Mouse (Mus musculus) brown adipose tissue, adult 24 weeks (tissue): ENCODE results near the gene Fbxl16. TPM values are rescaled to one million over a fixed set of nuclear protein-coding genes. Genes with fewer than 3 reads are reported as not detected.

Source experiments
- H3K27ac ChIP-seq: fragments of 200-500 bp; replicated peaks from 2 replicates; pipeline ENCODE4 v1.5.1; 2012; ENCODE audit warnings: low read depth, mild to moderate bottlenecking, low read length
- H3K4me1 ChIP-seq: fragments of 200-500 bp; 2 replicates; pipeline ENCODE4 v1.6.1; 2012; ENCODE audit warnings: low read length, mixed read lengths; ENCODE audit not compliant: control insufficient read depth, insufficient read depth, insufficient read length
- H3K4me3 ChIP-seq: fragments of 200-500 bp; 2 replicates; pipeline ENCODE4 v1.5.1; 2012; ENCODE audit warnings: low read depth, mild to moderate bottlenecking, low read length, moderate library complexity; ENCODE audit not compliant: insufficient read depth
- polyA plus RNA-seq: library from polyadenylated mRNA; stranded (reverse); fragments of >200 nt; gene quantifications from 2 replicates; pipeline ENCODE4 v1.2.4, GENCODE M21; 2012; ENCODE audit not compliant: missing spikeins, insufficient read depth, insufficient read length

Gene Fbxl16
- polyA plus RNA-seq, 1 experiment, result 0.79 TPM

- H3K4me3 ChIP-seq, result peak overlapping the region; percentile 62; the same call in 1 of the 2 replicates
- H3K27ac ChIP-seq, result peak overlapping the region; percentile 93
- 0 out of 2 replicates have a peak, but pooled peaks cover 3% of the 10 kb centered on the region for H3K4me1 ChIP-seq
Measured at GRCm38 (mm10) chr17:25865288-25865687, 56.4 kb downstream of the Fbxl16 start.

GRCm38 (mm10) chr17:25866172-25866571 lies 57.3 kb downstream of the Fbxl16 start:
- 0 out of 2 replicates have a peak, but pooled peaks cover 3% of the 10 kb centered on the region for H3K4me1 ChIP-seq
- peak overlapping the region; percentile 93 for H3K27ac ChIP-seq
- peak overlapping the region; percentile 62 for H3K4me3 ChIP-seq

GRCm38 (mm10) chr17:25867509-25867835 lies 58.6 kb downstream of the Fbxl16 start:
- Histone ChIP-seq H3K27ac (peak overlapping the region; percentile 92), H3K4me3 (peak overlapping the region; percentile 89)

GRCm38 (mm10) chr17:25867836-25868600 lies 59.1 kb downstream of the Fbxl16 start:
- Histone ChIP-seq H3K27ac (peak overlapping the region; percentile 92), H3K4me3 (peak overlapping the region; percentile 89), H3K4me1 (0 out of 2 replicates have a peak, but pooled peaks cover 3% of the 10 kb centered on the region)

More at GRCm38 (mm10) chr17:25867509-25867835, 58.6 kb downstream of the Fbxl16 start:
- 0 out of 2 replicates have a peak, but pooled peaks cover 3% of the 10 kb centered on the region for H3K4me1 ChIP-seq

GRCm38 (mm10) chr17:25868601-25869191 lies 59.8 kb downstream of the Fbxl16 start, which contains the start of gene Mcrip2:
Mcrip2 (minus strand) TSS chr17:25868764.
- peak within 1 kb of the TSS; percentile 89 for H3K4me3 ChIP-seq
- H3K27ac ChIP-seq, result peak within 1 kb of the TSS; percentile 92
- 0 out of 2 replicates have a peak, but pooled peaks cover 3% of the 10 kb centered on the region for H3K4me1 ChIP-seq

- Histone ChIP-seq H3K27ac (no peak overlapping the region), H3K4me3 (no peak overlapping the region), H3K4me1 (peaks cover 5% of the 10 kb centered on the region; the same call in 1 of the 2 replicates)
Measured at GRCm38 (mm10) chr17:25869498-25869897, 60.6 kb downstream of the Fbxl16 start.

GRCm38 (mm10) chr17:25869954-25870353 lies 61.1 kb downstream of the Fbxl16 start:
- no peak overlapping the region for H3K4me3 ChIP-seq
- H3K27ac ChIP-seq, result no peak overlapping the region
- H3K4me1 ChIP-seq, result peaks cover 5% of the 10 kb centered on the region; the same call in 1 of the 2 replicates

Other genes starting within 250 kb of the Fbxl16 start
- 0.79 TPM in 1 of 2 replicates, not detected in the other for gene Sox8, start 238.4 kb upstream of the Fbxl16 start, polyA plus RNA-seq
- gene Lmf1, start 230.0 kb upstream of the Fbxl16 start, polyA plus RNA-seq, result 24.0 and 41.1 TPM in 2 replicates
- gene Gng13, start 91.9 kb upstream of the Fbxl16 start, polyA plus RNA-seq, result not detected in 2 replicates
- 0.87 and 3.0 TPM in 2 replicates for gene Chtf18, start 81.7 kb upstream of the Fbxl16 start, polyA plus RNA-seq
- 3.0 and 3.9 TPM in 2 replicates for gene Rpusd1, start 81.4 kb upstream of the Fbxl16 start, polyA plus RNA-seq
- not detected in 2 replicates for gene Mslnl, start 73.0 kb upstream of the Fbxl16 start, polyA plus RNA-seq
- gene Msln, start 54.7 kb upstream of the Fbxl16 start, polyA plus RNA-seq, result not detected in 2 replicates
- gene Narfl, start 35.3 kb upstream of the Fbxl16 start, polyA plus RNA-seq, result 40.5 and 42.4 TPM in 2 replicates
- 5.0 and 5.9 TPM in 2 replicates for gene Haghl, start 23.4 kb upstream of the Fbxl16 start, polyA plus RNA-seq
- gene Ccdc78, start 22.5 kb upstream of the Fbxl16 start, polyA plus RNA-seq, result not detected in 2 replicates
- gene Fam173a, start 16.2 kb upstream of the Fbxl16 start, polyA plus RNA-seq, result 41.4 and 42.8 TPM in 2 replicates
- gene AC134908.4, start 13.4 kb upstream of the Fbxl16 start, polyA plus RNA-seq, result 4.6 TPM in 1 of 2 replicates, not detected in the other
- gene Metrn, start 11.9 kb upstream of the Fbxl16 start, polyA plus RNA-seq, result 1.8 and 3.2 TPM in 2 replicates
- gene Wdr24, start 14.5 kb downstream of the Fbxl16 start, polyA plus RNA-seq, result 6.3 and 7.1 TPM in 2 replicates
- gene Jmjd8, start 19.8 kb downstream of the Fbxl16 start, polyA plus RNA-seq, result 29.2 and 37.3 TPM in 2 replicates
- gene Stub1, start 24.3 kb downstream of the Fbxl16 start, polyA plus RNA-seq, result 65.3 and 69.4 TPM in 2 replicates
- gene Rhbdl1, start 28.2 kb downstream of the Fbxl16 start, polyA plus RNA-seq, result 3.4 and 5.0 TPM in 2 replicates
- gene Gm20683, start 32.7 kb downstream of the Fbxl16 start, polyA plus RNA-seq, result 0.95 and 1.6 TPM in 2 replicates
- gene Rhot2, start 35.8 kb downstream of the Fbxl16 start, polyA plus RNA-seq, result 69.0 and 72.5 TPM in 2 replicates
- gene Wdr90, start 52.4 kb downstream of the Fbxl16 start, polyA plus RNA-seq, result 1.6 and 2.4 TPM in 2 replicates
- 432 and 445 TPM in 2 replicates for gene Mcrip2, start 59.7 kb downstream of the Fbxl16 start, polyA plus RNA-seq
- 47.5 and 52.1 TPM in 2 replicates for gene Mettl26, start 66.0 kb downstream of the Fbxl16 start, polyA plus RNA-seq
- gene Wfikkn1, start 71.8 kb downstream of the Fbxl16 start, polyA plus RNA-seq, result not detected in 2 replicates
- 6.3 and 7.0 TPM in 2 replicates for gene Rab40c, start 110.6 kb downstream of the Fbxl16 start, polyA plus RNA-seq
- gene Pigq, start 135.9 kb downstream of the Fbxl16 start, polyA plus RNA-seq, result 65.6 and 109 TPM in 2 replicates
- gene Nhlrc4, start 135.9 kb downstream of the Fbxl16 start, polyA plus RNA-seq, result not detected in 2 replicates
- gene A930017K11Rik, start 143.5 kb downstream of the Fbxl16 start, polyA plus RNA-seq, result not detected in 2 replicates
- gene Capn15, start 176.7 kb downstream of the Fbxl16 start, polyA plus RNA-seq, result 4.7 and 5.6 TPM in 2 replicates